Comparison of ENCODE assay signal across 24 mouse cellular contexts in the genomic region with DNA sequence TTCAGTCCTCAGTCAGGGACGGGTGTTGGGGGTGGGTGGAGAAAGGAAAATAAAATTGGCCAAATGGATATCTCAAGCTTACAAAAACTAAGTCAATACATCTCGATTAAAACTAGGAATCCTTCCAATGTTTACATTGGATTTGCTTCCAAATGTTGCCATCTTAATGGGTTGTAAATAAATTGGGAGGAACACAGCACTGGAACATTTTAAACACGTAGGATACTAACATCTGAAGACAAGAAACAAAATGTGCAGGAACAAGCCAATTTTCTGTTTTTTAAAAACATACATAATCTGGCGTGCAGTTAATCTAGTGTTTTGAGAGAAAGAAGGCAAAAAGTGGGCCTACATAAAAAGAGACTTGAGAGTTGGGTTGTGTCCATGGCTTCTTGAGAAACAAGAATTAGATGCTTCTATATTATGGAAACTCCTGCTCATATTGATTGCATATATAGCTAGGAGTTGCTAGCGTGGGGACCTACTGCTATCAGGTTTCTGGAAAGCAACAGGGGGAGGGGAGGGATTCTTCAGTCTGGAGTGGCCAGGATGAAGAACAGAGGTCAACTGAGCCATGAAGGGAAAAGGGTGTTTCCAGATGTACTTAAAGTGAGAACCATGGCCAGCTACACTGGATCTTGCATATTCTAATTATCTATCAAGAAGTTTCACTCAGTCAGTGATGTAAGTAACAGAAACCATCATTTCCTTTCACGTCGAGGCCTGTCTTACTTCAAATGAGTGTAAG.
A peak's percentile ranks its signal among the peaks of the same experiment; 100 is the strongest.
DNase-seq lines count a peak whose midpoint lies in the region; ATAC-seq and TF ChIP-seq lines count a peak whose summit lies in the region.
"Had no signal": no experiment of that assay in that cellular context is flagged by ENCODE, and none has a peak within 500 bp of the region (broad histone marks: within the 10 kb centered on the region; RNA-seq: fewer than 3 reads in every experiment).

No protein-coding gene starts in this region.

- H3K36me3 ChIP-seq in intestine, embryonic 15.5 days: no peaks in the 10 kb centered on the region
- no peaks in the 10 kb centered on the region for H3K36me3 ChIP-seq in intestine, postnatal 0 days (ENCODE audit: control insufficient read depth, insufficient read depth)
- H3K36me3 ChIP-seq in lung, embryonic 14.5 days (ENCODE audit: insufficient read depth): no peaks in the 10 kb centered on the region
- H3K36me3 ChIP-seq in intestine, embryonic 16.5 days (ENCODE audit: control insufficient read depth, insufficient read depth, low read length): no peaks in the 10 kb centered on the region
- no peaks in the 10 kb centered on the region for H3K36me3 ChIP-seq in stomach, postnatal 0 days (ENCODE audit: control insufficient read depth, insufficient read depth, low read length)
- H3K36me3 ChIP-seq: forebrain, embryonic 10.5 days; heart, embryonic 13.5 days; liver, embryonic 12.5 days had no signal

- no peak overlapping the region for H3K4me2 ChIP-seq in intestine, embryonic 15.5 days (replicated peaks)
- no peak overlapping the region for H3K4me2 ChIP-seq in intestine, postnatal 0 days (replicated peaks; ENCODE audit: low read depth)
- no peak overlapping the region for H3K4me2 ChIP-seq in lung, embryonic 14.5 days
- no peak overlapping the region for H3K4me2 ChIP-seq in intestine, embryonic 16.5 days (ENCODE audit: low read depth, low read length)
- H3K4me2 ChIP-seq in stomach, postnatal 0 days (replicated peaks; ENCODE audit: low read depth): no peak overlapping the region
- H3K4me2 ChIP-seq: heart, embryonic 13.5 days; hindbrain, embryonic 14.5 days; liver, embryonic 12.5 days had no signal

- no peak for TF ChIP-seq EP300 in stomach, postnatal 0 days (optimal IDR thresholded peaks at IDR 0.05)

- H3K27ac ChIP-seq in intestine, embryonic 15.5 days: no peak overlapping the region
- H3K27ac ChIP-seq in intestine, postnatal 0 days (ENCODE audit: low read depth, low read length): no peak overlapping the region
- peak overlapping the region; percentile 73; the same call in 1 of the 2 replicates for H3K27ac ChIP-seq in lung, embryonic 14.5 days (ENCODE audit: low read depth)
- H3K27ac ChIP-seq in intestine, embryonic 16.5 days (ENCODE audit: low read length): peak overlapping the region; percentile 61; the same call in 1 of the 2 replicates
- H3K27ac ChIP-seq in stomach, postnatal 0 days (replicated peaks): 0 out of 2 replicates have a peak overlapping the region, but pooled peaks have one; percentile 9
- H3K27ac ChIP-seq: forebrain, embryonic 10.5 days; heart, embryonic 13.5 days; hindbrain, embryonic 14.5 days; liver, embryonic 12.5 days had no signal

- TF ChIP-seq CTCF in intestine, postnatal 0 days (IDR thresholded peaks at IDR 0.05; ENCODE audit: low read depth): no peak
- TF ChIP-seq CTCF in lung, embryonic 14.5 days (IDR thresholded peaks at IDR 0.05; ENCODE audit: low read depth): no peak
- TF ChIP-seq CTCF in stomach, postnatal 0 days (IDR thresholded peaks at IDR 0.05; ENCODE audit: low read depth): no peak

- H3K9ac ChIP-seq in intestine, embryonic 15.5 days: no peak overlapping the region
- H3K9ac ChIP-seq in intestine, postnatal 0 days (ENCODE audit: low read depth, low read length): no peak overlapping the region
- H3K9ac ChIP-seq in lung, embryonic 14.5 days: no peak overlapping the region
- H3K9ac ChIP-seq in intestine, embryonic 16.5 days (ENCODE audit: low read depth, low read length): no peak overlapping the region
- no peak overlapping the region for H3K9ac ChIP-seq in stomach, postnatal 0 days (ENCODE audit: low read length)
- H3K9ac ChIP-seq: heart, embryonic 13.5 days; hindbrain, embryonic 14.5 days; liver, embryonic 12.5 days had no signal

- WGBS in intestine, embryonic 15.5 days: 61% methylated on average over 7 of the region's 7 CpGs
- WGBS in intestine, postnatal 0 days: 64% methylated on average over 7 of the region's 7 CpGs
- WGBS in lung, embryonic 14.5 days: 40% methylated on average over 7 of the region's 7 CpGs
- 60% methylated on average over 7 of the region's 7 CpGs for whole genome bisulfite sequencing in intestine, embryonic 16.5 days
- 44% methylated on average over 7 of the region's 7 CpGs for WGBS in stomach, postnatal 0 days

- no peak overlapping the region for H3K4me3 ChIP-seq in intestine, embryonic 15.5 days (replicated peaks)
- H3K4me3 ChIP-seq in intestine, postnatal 0 days (ENCODE audit: low read depth, low read length): no peak overlapping the region
- H3K4me3 ChIP-seq in lung, embryonic 14.5 days (ENCODE audit: low read depth, low read length): no peak overlapping the region
- H3K4me3 ChIP-seq in intestine, embryonic 16.5 days (ENCODE audit: low read length): no peak overlapping the region
- H3K4me3 ChIP-seq in stomach, postnatal 0 days (ENCODE audit: low read depth, low read length): no peak overlapping the region
- H3K4me3 ChIP-seq: forebrain, embryonic 10.5 days; heart, embryonic 13.5 days; liver, embryonic 12.5 days had no signal

- no peaks in the 10 kb centered on the region; the same call in 1 of the 2 replicates for H3K4me1 ChIP-seq in intestine, embryonic 15.5 days (replicated peaks)
- H3K4me1 ChIP-seq in intestine, postnatal 0 days (replicated peaks; ENCODE audit: control insufficient read depth, insufficient read depth, low read length): 0 out of 2 replicates have a peak, but pooled peaks cover 3% of the 10 kb centered on the region
- no peaks in the 10 kb centered on the region for H3K4me1 ChIP-seq in lung, embryonic 14.5 days (ENCODE audit: insufficient read depth)
- H3K4me1 ChIP-seq in intestine, embryonic 16.5 days (ENCODE audit: control insufficient read depth, insufficient read depth, low read length): peaks cover 5% of the 10 kb centered on the region; the same call in 1 of the 2 replicates
- no peaks in the 10 kb centered on the region for H3K4me1 ChIP-seq in stomach, postnatal 0 days (replicated peaks; ENCODE audit: control insufficient read depth, insufficient read depth)
- H3K4me1 ChIP-seq: liver, embryonic 12.5 days had no signal

- peak; percentile 77 for DNase-seq in lung, embryonic 14.5 days
- DNase-seq in lung, postnatal 10 days: no peak
- DNase-seq in stomach, postnatal 0 days (ENCODE audit: low spot score): no peak
- DNase-seq in retina, postnatal 1 day: no peak
- DNase-seq: adrenal gland, adult 8-10 months; cerebellum, adult 18-20 months; cerebellum, postnatal 25 days; embryo, embryonic 11 days; gastrocnemius, postnatal 10 days; heart, postnatal 4 days; kidney, postnatal 10 days; lung, postnatal 36 days; midbrain, embryonic 14.5 days; right cerebral cortex, postnatal 14 days; thymus, postnatal 25 days had no signal

- H3K27me3 ChIP-seq in intestine, embryonic 15.5 days (replicated peaks): no peaks in the 10 kb centered on the region
- H3K27me3 ChIP-seq in intestine, postnatal 0 days (replicated peaks; ENCODE audit: control insufficient read depth, insufficient read depth, low read length): no peaks in the 10 kb centered on the region
- H3K27me3 ChIP-seq in lung, embryonic 14.5 days (ENCODE audit: insufficient read depth, low read length): no peaks in the 10 kb centered on the region
- H3K27me3 ChIP-seq in intestine, embryonic 16.5 days (replicated peaks; ENCODE audit: control insufficient read depth, insufficient read depth, low read length): no peaks in the 10 kb centered on the region
- H3K27me3 ChIP-seq in stomach, postnatal 0 days (ENCODE audit: control insufficient read depth, insufficient read depth, low read length): no peaks in the 10 kb centered on the region
- H3K27me3 ChIP-seq: heart, embryonic 13.5 days; liver, embryonic 12.5 days had no signal

- ATAC-seq in intestine, embryonic 15.5 days: 0 out of 2 replicates have a peak, but pooled peaks have one; percentile 23
- no peak for ATAC-seq in intestine, postnatal 0 days
- ATAC-seq in lung, embryonic 14.5 days (ENCODE audit: insufficient read depth): no peak
- no peak; the same call in 1 of the 2 replicates for ATAC-seq in intestine, embryonic 16.5 days
- no peak for ATAC-seq in stomach, postnatal 0 days (ENCODE audit: low FRiP score, low TSS enrichment)
- ATAC-seq: forebrain, embryonic 16.5 days; inflammation-experienced regulatory T-cells, adult 6 months; liver, embryonic 12.5 days had no signal

- H3K9me3 ChIP-seq in intestine, embryonic 15.5 days: no peaks in the 10 kb centered on the region
- H3K9me3 ChIP-seq in intestine, postnatal 0 days (ENCODE audit: control insufficient read depth): no peaks in the 10 kb centered on the region
- H3K9me3 ChIP-seq in lung, embryonic 14.5 days (ENCODE audit: low read depth, low read length): no peaks in the 10 kb centered on the region
- H3K9me3 ChIP-seq in intestine, embryonic 16.5 days (ENCODE audit: control insufficient read depth, low read length): no peaks in the 10 kb centered on the region
- no peaks in the 10 kb centered on the region for H3K9me3 ChIP-seq in stomach, postnatal 0 days (ENCODE audit: control insufficient read depth, low read length)
- H3K9me3 ChIP-seq: forebrain, embryonic 10.5 days; heart, embryonic 13.5 days; liver, embryonic 12.5 days had no signal

Comparison
In these comparisons a context has a peak if more than half of its experiments do, and no peak if none do; other contexts are left out.
1. H3K27ac ChIP-seq: peak in lung, embryonic 14.5 days (single experiment), intestine, embryonic 16.5 days (single experiment) and stomach, postnatal 0 days (single experiment); none in intestine, embryonic 15.5 days (single experiment) and intestine, postnatal 0 days (single experiment).